Mouse (Mus musculus): ENCODE data around the gene Ncoa3. TPM values are rescaled to one million over a fixed set of nuclear protein-coding genes. Genes with fewer than 3 reads are reported as not detected.
A peak's percentile ranks its signal among the peaks of the same experiment; 100 is the strongest.
"Not testable (repeated sequence)": the region's sequence is repeated elsewhere in the genome, so short reads cannot be mapped to it uniquely, and the experiment has no call there.

The Ncoa3 gene
- polyA plus RNA-seq, 1 experiment from 2014 or later: 14.7 TPM

- H3K4me2 ChIP-seq: no peak overlapping the region
- H3K9me3 ChIP-seq: no peaks in the 10 kb centered on the region
- H3K4me3 ChIP-seq: no peak overlapping the region
- H3K27ac ChIP-seq: peak overlapping the region; percentile 28; the same call in 1 of the 2 replicates
- peaks cover 92% of the 10 kb centered on the region for H3K36me3 ChIP-seq
- ATAC-seq (ENCODE audit: insufficient number of reproducible peaks, insufficient read depth, low FRiP score, low TSS enrichment, low read depth): no peak
- peaks cover 16% of the 10 kb centered on the region for H3K4me1 ChIP-seq
- 0 out of 2 replicates have a peak overlapping the region, but pooled peaks have one; percentile 16 for H3K9ac ChIP-seq
- H3K27me3 ChIP-seq: no peaks in the 10 kb centered on the region
- 86% methylated on average over 10 of the region's 10 CpGs for WGBS
Measured at GRCm38 (mm10) chr2:166082661-166083060, 90.2 kb downstream of the Ncoa3 start.

- Histone ChIP-seq H3K4me1 (peaks cover 16% of the 10 kb centered on the region), H3K27ac (no peak overlapping the region), H3K4me2 (no peak overlapping the region), H3K36me3 (peaks cover 87% of the 10 kb centered on the region), H3K9me3 (no peaks in the 10 kb centered on the region), H3K27me3 (no peaks in the 10 kb centered on the region), H3K9ac (no peak overlapping the region), H3K4me3 (no peak overlapping the region)
- 81% methylated on average over 9 of the region's 9 CpGs for WGBS
- no peak for ATAC-seq (ENCODE audit: insufficient number of reproducible peaks, insufficient read depth, low FRiP score, low TSS enrichment, low read depth)
Measured at GRCm38 (mm10) chr2:166083542-166084031, 91.2 kb downstream of the Ncoa3 start.

- Histone ChIP-seq H3K4me1 (peaks cover 16% of the 10 kb centered on the region), H3K4me3 (no peak overlapping the region), H3K27me3 (no peaks in the 10 kb centered on the region), H3K4me2 (no peak overlapping the region), H3K9ac (0 out of 2 replicates have a peak overlapping the region, but pooled peaks have one; percentile 32), H3K9me3 (no peaks in the 10 kb centered on the region), H3K36me3 (peaks cover 87% of the 10 kb centered on the region), H3K27ac (no peak overlapping the region; the same call in 1 of the 2 replicates)
- ATAC-seq (ENCODE audit: insufficient number of reproducible peaks, insufficient read depth, low FRiP score, low TSS enrichment, low read depth): no peak
- 75% methylated on average over 7 of the region's 7 CpGs for WGBS
Measured at GRCm38 (mm10) chr2:166084111-166084510, 91.7 kb downstream of the Ncoa3 start.

DNA sequence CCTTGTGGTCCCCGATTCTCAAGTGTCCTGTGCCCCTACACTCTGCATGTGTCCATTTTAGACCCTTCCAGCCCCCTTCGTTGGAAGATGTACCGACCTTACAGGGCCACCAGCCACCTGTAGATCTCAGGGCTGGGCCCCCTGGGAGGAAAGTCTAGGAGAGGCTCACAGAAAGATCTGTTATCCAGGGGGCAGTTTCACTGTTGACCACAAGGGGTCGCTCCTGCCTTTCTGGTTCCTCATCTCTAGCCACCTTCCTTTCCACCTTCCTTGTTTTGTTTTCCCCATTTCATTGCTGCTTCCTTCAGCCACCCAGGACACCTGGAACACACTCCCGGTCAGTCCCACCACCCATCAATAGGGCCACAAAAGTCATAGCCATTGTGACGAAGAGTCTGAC is 92.5 kb downstream of the Ncoa3 start:
- H3K27ac ChIP-seq; ATAC-seq (ENCODE audit: insufficient number of reproducible peaks, insufficient read depth, low FRiP score, low TSS enrichment, low read depth); H3K4me3 ChIP-seq; H3K9ac ChIP-seq; H3K9me3 ChIP-seq; H3K4me2 ChIP-seq; H3K27me3 ChIP-seq: not testable (repeated sequence)
- peaks cover 21% of the 10 kb centered on the region for H3K4me1 ChIP-seq
- peaks cover 84% of the 10 kb centered on the region for H3K36me3 ChIP-seq
- WGBS: 37% methylated on average over 6 of the region's 6 CpGs

- Histone ChIP-seq H3K9ac (no peak overlapping the region), H3K36me3 (peaks cover 82% of the 10 kb centered on the region), H3K4me2 (no peak overlapping the region), H3K27ac (no peak overlapping the region), H3K27me3 (no peaks in the 10 kb centered on the region), H3K4me1 (peaks cover 25% of the 10 kb centered on the region), H3K4me3 (no peak overlapping the region), H3K9me3 (no peaks in the 10 kb centered on the region)
- no peak for ATAC-seq (ENCODE audit: insufficient number of reproducible peaks, insufficient read depth, low FRiP score, low TSS enrichment, low read depth)
- WGBS: 90% methylated on average over 10 of the region's 10 CpGs
Measured at GRCm38 (mm10) chr2:166085780-166086179, 93.3 kb downstream of the Ncoa3 start.

- H3K27ac ChIP-seq: no peak overlapping the region
- H3K9ac ChIP-seq: no peak overlapping the region
- H3K36me3 ChIP-seq: peaks cover 82% of the 10 kb centered on the region
- H3K9me3 ChIP-seq: no peaks in the 10 kb centered on the region
- peaks cover 20% of the 10 kb centered on the region for H3K4me1 ChIP-seq
- no peak overlapping the region for H3K4me2 ChIP-seq
- H3K27me3 ChIP-seq: no peaks in the 10 kb centered on the region
- ATAC-seq (ENCODE audit: insufficient number of reproducible peaks, insufficient read depth, low FRiP score, low TSS enrichment, low read depth): no peak
- no peak overlapping the region for H3K4me3 ChIP-seq
- 83% methylated on average over 29 of the region's 29 CpGs for WGBS
Measured at GRCm38 (mm10) chr2:166086457-166087233, 94.2 kb downstream of the Ncoa3 start.

DNA sequence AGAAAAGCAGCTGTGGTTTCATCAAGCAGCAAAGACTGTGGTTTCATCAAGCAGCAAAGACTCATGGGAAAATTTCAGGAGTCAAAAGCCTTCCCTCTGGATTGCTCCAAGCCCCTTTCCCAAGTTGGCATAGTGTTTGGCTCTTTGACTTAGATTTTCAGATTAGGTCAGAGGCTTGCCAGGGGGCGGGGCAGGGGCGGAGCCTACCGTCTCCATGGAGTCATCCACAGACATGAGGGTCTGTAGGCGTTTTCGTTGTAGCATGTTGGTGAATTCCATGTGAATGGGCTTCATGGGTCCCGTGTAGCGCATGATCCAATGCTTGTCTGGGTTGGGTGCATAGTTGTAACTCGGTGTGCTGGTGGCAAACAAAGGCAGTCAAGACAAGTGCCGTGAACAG is 96.6 kb downstream of the Ncoa3 start:
- Histone ChIP-seq H3K4me3 (no peak overlapping the region), H3K27ac (peak overlapping the region; percentile 7; the same call in 1 of the 2 replicates), H3K9ac (no peak overlapping the region), H3K4me1 (peaks cover 18% of the 10 kb centered on the region), H3K27me3 (no peaks in the 10 kb centered on the region), H3K4me2 (no peak overlapping the region), H3K9me3 (no peaks in the 10 kb centered on the region), H3K36me3 (peaks cover 83% of the 10 kb centered on the region)
- 90% methylated on average over 9 of the region's 9 CpGs for WGBS
- ATAC-seq (ENCODE audit: insufficient number of reproducible peaks, insufficient read depth, low FRiP score, low TSS enrichment, low read depth): no peak

GRCm38 (mm10) chr2:166090131-166090581 is 97.7 kb downstream of the Ncoa3 start:
- Histone ChIP-seq H3K4me1 (peaks cover 18% of the 10 kb centered on the region), H3K27me3 (no peaks in the 10 kb centered on the region), H3K27ac (peak overlapping the region; percentile 77), H3K4me3 (no peak overlapping the region), H3K9ac (peak overlapping the region; percentile 32; the same call in 1 of the 2 replicates), H3K9me3 (no peaks in the 10 kb centered on the region), H3K4me2 (no peak overlapping the region), H3K36me3 (peaks cover 89% of the 10 kb centered on the region)
- 27% methylated on average over 7 of the region's 7 CpGs for WGBS
- no peak; the same call in 1 of the 2 replicates for ATAC-seq (ENCODE audit: insufficient number of reproducible peaks, insufficient read depth, low FRiP score, low TSS enrichment, low read depth)

- no peak overlapping the region for H3K4me2 ChIP-seq
- ATAC-seq (ENCODE audit: insufficient number of reproducible peaks, insufficient read depth, low FRiP score, low TSS enrichment, low read depth): no peak
- peaks cover 85% of the 10 kb centered on the region for H3K36me3 ChIP-seq
Measured at GRCm38 (mm10) chr2:166091599-166091998, 99.2 kb downstream of the Ncoa3 start.

GRCm38 (mm10) chr2:166092412-166092811 is 100.0 kb downstream of the Ncoa3 start:
- Histone ChIP-seq H3K4me2 (no peak overlapping the region), H3K27ac (no peak overlapping the region), H3K9ac (no peak overlapping the region), H3K9me3 (no peaks in the 10 kb centered on the region), H3K4me1 (peaks cover 18% of the 10 kb centered on the region), H3K27me3 (no peaks in the 10 kb centered on the region), H3K4me3 (no peak overlapping the region), H3K36me3 (peaks cover 82% of the 10 kb centered on the region)
- 88% methylated on average over 6 of the region's 6 CpGs for WGBS
- no peak for ATAC-seq (ENCODE audit: insufficient number of reproducible peaks, insufficient read depth, low FRiP score, low TSS enrichment, low read depth)

More at GRCm38 (mm10) chr2:166091599-166091998, 99.2 kb downstream of the Ncoa3 start:
- peaks cover 18% of the 10 kb centered on the region for H3K4me1 ChIP-seq
- H3K9me3 ChIP-seq: no peaks in the 10 kb centered on the region
- no peaks in the 10 kb centered on the region for H3K27me3 ChIP-seq
- H3K4me3 ChIP-seq: no peak overlapping the region
- H3K27ac ChIP-seq: 0 out of 2 replicates have a peak overlapping the region, but pooled peaks have one; percentile 22
- H3K9ac ChIP-seq: no peak overlapping the region

DNA sequence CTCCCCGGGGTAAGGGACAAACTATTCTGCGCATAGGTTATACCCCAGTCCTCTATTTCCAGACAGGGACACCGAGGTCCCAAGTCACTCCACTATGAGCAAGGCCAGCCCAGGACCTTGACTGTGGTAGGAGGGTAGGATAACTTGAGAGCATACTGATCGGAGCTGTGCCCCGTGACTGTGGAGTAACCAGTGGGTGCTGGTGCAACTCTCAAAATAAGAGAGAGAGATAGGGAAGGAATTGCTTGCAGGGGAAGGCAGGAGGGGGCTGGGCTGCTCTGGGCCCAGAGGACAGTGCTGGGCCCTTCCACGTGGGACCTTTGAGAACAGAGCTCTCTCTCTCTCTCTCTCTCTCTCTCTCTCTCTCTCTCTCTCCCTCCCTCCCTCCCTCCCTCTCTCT is 103.9 kb downstream of the Ncoa3 start:
- peaks cover 68% of the 10 kb centered on the region for H3K36me3 ChIP-seq
- no peaks in the 10 kb centered on the region for H3K27me3 ChIP-seq
- H3K4me3 ChIP-seq: no peak overlapping the region
- 89% methylated on average over 6 of the region's 6 CpGs for WGBS
- H3K9ac ChIP-seq: no peak overlapping the region
- H3K4me2 ChIP-seq: no peak overlapping the region
- no peaks in the 10 kb centered on the region for H3K9me3 ChIP-seq
- no peak overlapping the region for H3K27ac ChIP-seq
- no peak for ATAC-seq (ENCODE audit: insufficient number of reproducible peaks, insufficient read depth, low FRiP score, low TSS enrichment, low read depth)
- H3K4me1 ChIP-seq: peaks cover 12% of the 10 kb centered on the region

- Histone ChIP-seq H3K4me3 (no peak overlapping the region), H3K36me3 (peaks cover 68% of the 10 kb centered on the region), H3K4me2 (no peak overlapping the region), H3K27me3 (no peaks in the 10 kb centered on the region), H3K9me3 (no peaks in the 10 kb centered on the region), H3K9ac (no peak overlapping the region), H3K4me1 (peaks cover 12% of the 10 kb centered on the region), H3K27ac (no peak overlapping the region)
- ATAC-seq (ENCODE audit: insufficient number of reproducible peaks, insufficient read depth, low FRiP score, low TSS enrichment, low read depth): no peak
- WGBS: 93% methylated on average over 1 of the region's 1 CpGs
Measured at GRCm38 (mm10) chr2:166096834-166097233, 104.4 kb downstream of the Ncoa3 start.

All from embryonic facial prominence, embryonic 13.5 days (tissue).